Mouse (Mus musculus): Measurements from ENCODE around the gene Morc1. TPM values are rescaled to one million over a fixed set of nuclear protein-coding genes. Genes with fewer than 3 reads are reported as not detected.

The Morc1 gene
- polyA plus RNA-seq, 1 experiment: 0.03 TPM

DNA sequence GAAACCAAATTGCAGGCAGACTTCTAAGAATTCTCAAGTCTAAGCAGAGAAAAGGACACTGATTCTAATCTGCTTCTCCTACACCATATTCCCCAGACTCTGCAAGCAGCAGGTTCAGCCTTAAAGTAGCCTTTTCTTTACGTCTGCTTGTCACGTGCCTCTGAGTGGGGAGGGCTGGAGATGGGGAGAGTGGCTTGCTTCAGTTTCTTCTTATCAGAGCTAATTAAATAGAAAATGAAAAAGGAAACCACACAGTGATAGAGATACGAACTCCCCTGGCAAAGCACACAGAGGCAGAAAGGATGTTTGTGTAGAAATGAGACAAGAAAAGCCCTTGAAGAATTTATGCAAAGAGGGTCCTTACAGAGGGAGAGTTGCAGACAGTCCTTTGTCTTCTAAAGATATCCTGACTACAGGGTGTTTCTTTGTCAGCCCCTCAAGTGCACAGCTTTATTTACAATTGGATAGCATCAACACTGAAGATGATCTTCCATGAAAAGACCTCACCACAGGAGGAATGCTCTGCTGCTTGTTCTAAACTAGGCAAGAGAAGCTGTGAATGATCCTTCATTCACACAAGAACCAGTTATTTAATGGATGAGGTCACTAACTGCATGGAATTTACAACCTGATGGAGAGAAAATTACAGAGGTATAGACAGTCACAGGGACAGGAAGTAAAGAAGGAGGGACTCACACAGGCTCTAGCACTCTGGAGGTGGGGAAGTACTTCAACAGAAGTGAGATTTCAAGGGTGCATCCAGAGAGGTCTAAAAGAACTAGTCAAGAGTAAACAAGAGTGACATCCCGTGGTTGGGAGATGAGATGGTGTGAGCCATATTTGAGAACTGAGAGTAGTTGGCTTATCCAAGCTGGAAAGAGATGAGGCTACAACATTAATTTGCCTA is 44.1 kb downstream of the Morc1 start:
- peak; percentile 23 for DNase-seq (ENCODE audit: low read depth)
- no peak for TF ChIP-seq POLR2A (IDR thresholded peaks at IDR 0.05; ENCODE audit: borderline replicate concordance, extremely low read depth, insufficient read depth, insufficient read length, poor library complexity, severe bottlenecking)
- no peak for TF ChIP-seq CTCF (IDR thresholded peaks at IDR 0.05; ENCODE audit: borderline replicate concordance, extremely low read depth, insufficient read depth, insufficient read length)

DNA sequence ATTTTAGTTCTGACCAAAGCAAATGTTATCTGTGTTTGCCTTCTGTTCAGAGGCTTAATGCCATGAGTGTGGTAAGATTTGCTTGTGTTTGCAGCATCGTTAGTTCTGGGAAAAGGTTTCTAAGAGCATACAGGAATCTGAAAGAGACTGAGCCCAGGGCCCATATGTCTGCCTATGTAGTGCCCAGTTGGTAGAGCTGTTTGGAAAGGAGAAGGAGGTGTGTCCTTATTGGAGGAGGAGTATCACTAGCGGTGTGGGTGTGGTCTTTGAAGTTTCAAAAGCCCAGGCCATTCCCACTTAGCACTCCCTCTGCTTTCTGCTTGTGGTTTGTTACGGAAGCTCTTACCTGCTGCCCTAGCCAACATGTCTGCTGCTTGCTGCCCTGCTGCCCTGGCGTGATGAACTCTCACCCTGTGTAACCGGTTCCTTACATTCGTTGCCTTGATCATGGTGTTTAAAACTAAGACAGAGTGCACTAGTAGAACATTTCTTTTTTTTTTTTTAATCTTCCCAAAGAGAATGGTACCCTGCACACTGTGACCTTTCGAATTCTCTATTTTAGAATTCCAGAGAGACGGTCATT is 48.3 kb downstream of the Morc1 start:
- no peak for TF ChIP-seq CTCF (IDR thresholded peaks at IDR 0.05; ENCODE audit: borderline replicate concordance, extremely low read depth, insufficient read depth, insufficient read length)
- no peak for TF ChIP-seq POLR2A (IDR thresholded peaks at IDR 0.05; ENCODE audit: borderline replicate concordance, extremely low read depth, insufficient read depth, insufficient read length, poor library complexity, severe bottlenecking)
- peak; percentile 12 for DNase-seq (ENCODE audit: low read depth)

DNA sequence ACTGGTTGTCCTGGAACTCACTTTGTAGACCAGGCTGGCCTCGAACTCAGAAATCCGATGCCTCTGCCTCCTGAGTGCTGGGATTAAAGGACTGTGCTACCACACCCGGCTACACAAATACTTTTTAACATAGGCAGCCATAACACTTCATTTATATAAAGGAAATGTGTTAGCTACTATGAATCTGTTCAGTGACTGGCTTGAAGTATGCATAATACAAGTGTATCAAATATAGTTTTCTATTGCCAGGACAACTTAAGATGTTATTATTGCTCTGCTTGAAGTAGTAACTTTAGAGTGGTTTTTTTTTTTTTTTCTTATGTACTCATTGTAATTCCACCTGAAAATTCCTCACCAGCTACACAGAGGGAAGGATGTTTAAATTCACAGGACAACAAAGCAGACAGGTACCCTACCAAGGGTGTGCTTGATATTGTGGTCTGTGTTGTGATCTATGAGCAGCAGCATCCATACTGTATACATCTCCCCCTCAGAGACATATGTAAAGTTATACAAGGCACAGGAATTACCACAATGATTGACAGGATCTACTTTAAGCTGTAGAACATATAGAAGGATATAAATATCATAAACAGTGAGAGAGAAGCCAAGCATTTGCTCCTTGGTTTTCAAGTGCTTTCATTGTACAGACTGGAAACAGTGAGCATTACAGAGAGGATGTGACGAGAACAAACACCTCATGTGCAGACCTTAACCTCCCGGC is 85.9 kb downstream of the Morc1 start:
- no peak for DNase-seq (ENCODE audit: low read depth)
- no peak for TF ChIP-seq CTCF (IDR thresholded peaks at IDR 0.05; ENCODE audit: borderline replicate concordance, extremely low read depth, insufficient read depth, insufficient read length)
- TF ChIP-seq POLR2A (IDR thresholded peaks at IDR 0.05; ENCODE audit: borderline replicate concordance, extremely low read depth, insufficient read depth, insufficient read length, poor library complexity, severe bottlenecking): no peak

DNA sequence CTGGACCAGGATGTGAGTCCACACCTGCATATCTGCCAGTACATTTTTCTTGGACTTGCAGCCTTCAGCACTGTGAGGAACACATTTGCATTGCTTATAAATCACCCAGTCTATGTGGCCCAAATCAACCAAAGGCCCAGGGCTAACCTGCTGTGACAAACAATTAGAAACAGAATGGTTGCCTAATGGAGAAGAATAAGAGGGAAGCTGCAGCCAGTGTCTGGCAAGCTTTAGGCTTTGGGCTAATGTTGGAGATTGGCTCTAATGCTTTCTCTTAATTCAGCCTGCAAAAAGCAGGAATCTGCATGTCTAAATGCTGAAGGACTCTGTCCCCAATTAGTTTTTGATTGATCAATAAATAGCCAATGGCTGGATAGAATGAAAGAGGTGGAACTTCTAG is 88.5 kb downstream of the Morc1 start:
- TF ChIP-seq POLR2A (IDR thresholded peaks at IDR 0.05; ENCODE audit: borderline replicate concordance, extremely low read depth, insufficient read depth, insufficient read length, poor library complexity, severe bottlenecking) (no peak), CTCF (IDR thresholded peaks at IDR 0.05; ENCODE audit: borderline replicate concordance, extremely low read depth, insufficient read depth, insufficient read length) (no peak)
- DNase-seq (ENCODE audit: low read depth): no peak

DNA sequence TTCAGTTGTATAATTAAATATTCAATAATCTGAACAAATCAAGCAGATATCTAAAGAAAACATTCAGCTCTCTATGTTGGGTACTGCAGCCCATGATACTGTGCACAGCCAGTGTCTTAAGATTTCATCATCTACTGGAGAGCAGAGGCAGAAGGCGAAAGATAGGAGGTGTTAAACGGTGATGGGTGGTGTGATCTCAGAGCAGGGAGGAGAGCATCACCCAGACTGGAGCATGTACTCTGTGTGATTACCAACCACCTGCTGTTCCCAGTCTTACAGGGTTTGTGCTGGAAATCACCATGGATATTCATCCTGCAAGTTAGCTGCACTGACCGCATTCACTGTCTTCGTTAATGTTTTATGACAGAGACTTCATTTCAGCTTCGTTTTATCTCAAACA is 106.1 kb downstream of the Morc1 start:
- TF ChIP-seq POLR2A (IDR thresholded peaks at IDR 0.05; ENCODE audit: borderline replicate concordance, extremely low read depth, insufficient read depth, insufficient read length, poor library complexity, severe bottlenecking) (no peak), CTCF (IDR thresholded peaks at IDR 0.05; ENCODE audit: borderline replicate concordance, extremely low read depth, insufficient read depth, insufficient read length) (no peak)
- DNase-seq (ENCODE audit: low read depth): no peak

DNA sequence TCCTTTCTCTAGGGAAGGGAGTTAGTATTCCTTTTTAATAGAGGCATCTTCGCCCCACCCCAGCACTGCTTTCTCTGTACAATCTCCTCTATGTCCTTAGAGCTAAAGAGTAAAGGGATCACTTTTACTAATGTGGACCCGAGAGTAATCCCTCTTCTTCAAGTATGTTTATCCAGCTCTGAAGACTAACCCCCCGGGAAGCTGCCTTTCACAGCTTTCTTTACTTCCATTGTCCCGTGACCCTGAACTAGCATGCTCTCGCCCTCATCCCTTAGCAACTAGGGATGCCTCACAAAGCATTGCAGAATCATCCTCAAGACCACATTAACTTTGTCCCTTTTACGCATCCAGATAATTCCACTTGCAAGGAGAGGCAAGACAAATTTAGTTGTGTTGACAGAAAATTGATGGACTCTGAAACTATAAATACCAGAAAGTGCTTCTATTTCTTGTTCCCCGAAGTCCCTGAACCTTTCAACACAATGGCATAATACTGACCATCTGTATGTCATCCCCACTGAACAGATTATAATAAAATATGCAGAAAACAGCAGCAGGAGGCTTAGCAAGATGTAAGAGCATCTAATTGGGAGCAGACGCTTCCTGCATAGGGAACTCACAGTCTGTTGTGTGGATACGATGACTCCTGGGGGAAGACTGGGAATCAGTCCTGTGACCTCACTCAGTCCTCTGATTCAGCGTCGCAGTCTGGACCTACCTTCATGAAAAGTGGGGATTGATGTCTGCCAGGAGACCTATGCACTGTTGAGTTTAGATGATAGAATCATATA is 131.4 kb downstream of the Morc1 start:
- no peak for TF ChIP-seq POLR2A (IDR thresholded peaks at IDR 0.05; ENCODE audit: borderline replicate concordance, extremely low read depth, insufficient read depth, insufficient read length, poor library complexity, severe bottlenecking)
- peak; percentile 55 for DNase-seq (ENCODE audit: low read depth)

DNA sequence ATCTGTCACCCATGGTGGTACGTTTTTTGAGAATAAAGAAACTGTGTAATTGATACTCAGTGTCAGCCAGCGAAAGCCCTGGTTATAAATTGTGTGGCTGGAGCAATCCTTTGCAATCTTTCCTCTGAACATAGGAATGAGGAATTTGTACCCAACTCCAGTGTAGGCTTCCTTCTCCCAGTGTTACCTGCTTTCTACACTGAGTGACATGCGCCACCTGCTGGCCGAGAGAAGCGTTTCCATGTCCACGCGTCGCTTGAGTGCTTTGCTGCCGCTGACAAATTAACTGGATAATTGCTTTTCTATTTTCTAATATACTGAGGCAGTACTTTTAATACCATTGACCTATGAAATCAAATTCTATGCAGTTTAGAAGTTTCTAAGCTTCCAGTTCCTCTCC is 139.3 kb downstream of the Morc1 start:
- DNase-seq (ENCODE audit: low read depth): peak; percentile 91
- no peak for TF ChIP-seq POLR2A (IDR thresholded peaks at IDR 0.05; ENCODE audit: borderline replicate concordance, extremely low read depth, insufficient read depth, insufficient read length, poor library complexity, severe bottlenecking)
- TF ChIP-seq CTCF (IDR thresholded peaks at IDR 0.05; ENCODE audit: borderline replicate concordance, extremely low read depth, insufficient read depth, insufficient read length): peak; percentile 95

DNA sequence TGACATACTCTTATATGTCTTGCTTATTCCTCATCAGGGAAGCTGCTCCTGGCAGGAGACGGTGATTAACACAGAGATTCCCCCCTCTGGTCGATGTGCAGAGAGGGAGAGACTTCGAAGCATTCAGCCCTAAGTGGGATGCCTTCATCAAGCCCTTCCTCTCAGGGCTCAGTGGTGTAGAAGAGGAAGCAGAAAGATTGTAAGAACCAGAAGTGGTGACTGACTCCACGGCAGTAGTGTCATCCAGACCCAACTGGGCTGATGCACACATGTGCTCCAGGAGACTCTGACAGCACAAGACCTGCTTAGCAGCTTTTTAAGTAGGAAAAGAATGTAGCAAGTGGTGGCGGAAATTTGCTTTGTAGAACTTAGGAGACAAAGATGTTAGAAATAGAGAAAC is 143.0 kb downstream of the Morc1 start:
- TF ChIP-seq POLR2A (IDR thresholded peaks at IDR 0.05; ENCODE audit: borderline replicate concordance, extremely low read depth, insufficient read depth, insufficient read length, poor library complexity, severe bottlenecking): no peak
- no peak for TF ChIP-seq CTCF (IDR thresholded peaks at IDR 0.05; ENCODE audit: borderline replicate concordance, extremely low read depth, insufficient read depth, insufficient read length)
- DNase-seq (ENCODE audit: low read depth): no peak

DNA sequence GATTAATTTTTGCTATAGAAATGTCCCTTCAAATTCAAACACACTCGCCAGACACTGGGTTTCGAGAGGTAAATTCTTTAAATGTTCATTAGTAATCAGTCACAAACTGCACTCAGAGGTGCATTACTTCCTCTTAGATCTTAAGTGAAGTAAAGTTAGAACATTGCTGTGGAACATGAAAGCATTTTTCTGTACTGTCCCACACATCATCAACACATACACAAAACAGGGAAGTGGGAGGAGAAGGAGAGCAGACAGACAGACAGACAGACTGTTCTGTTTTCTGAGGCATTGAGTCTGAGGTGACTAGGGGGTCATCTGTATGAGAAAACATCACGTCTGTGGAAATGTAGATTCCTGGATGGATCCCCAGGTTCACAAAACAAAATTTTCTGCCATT is 143.5 kb downstream of the Morc1 start:
- TF ChIP-seq CTCF (IDR thresholded peaks at IDR 0.05; ENCODE audit: borderline replicate concordance, extremely low read depth, insufficient read depth, insufficient read length) (no peak), POLR2A (IDR thresholded peaks at IDR 0.05; ENCODE audit: borderline replicate concordance, extremely low read depth, insufficient read depth, insufficient read length, poor library complexity, severe bottlenecking) (no peak)
- DNase-seq (ENCODE audit: low read depth): no peak

DNA sequence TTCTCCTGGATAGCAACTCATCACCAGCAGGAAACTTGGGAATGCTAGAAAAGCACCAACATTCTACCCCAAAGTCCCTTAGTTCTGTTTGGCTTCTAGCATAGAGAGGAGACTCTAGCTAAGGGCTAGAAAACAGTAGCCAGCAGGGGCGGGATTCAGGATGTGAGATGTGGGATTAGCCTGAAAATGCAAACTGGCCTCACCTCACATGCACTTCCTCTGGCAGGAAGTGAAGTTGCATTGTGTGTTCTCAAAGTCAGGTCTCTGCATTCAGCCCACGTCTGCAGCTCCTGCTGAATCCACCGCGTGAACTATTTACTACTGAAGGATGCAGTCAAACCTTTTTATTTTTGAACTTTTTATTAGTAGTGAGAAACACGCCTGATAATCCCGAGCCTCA is 154.3 kb downstream of the Morc1 start:
- TF ChIP-seq POLR2A (IDR thresholded peaks at IDR 0.05; ENCODE audit: borderline replicate concordance, extremely low read depth, insufficient read depth, insufficient read length, poor library complexity, severe bottlenecking) (no peak), CTCF (IDR thresholded peaks at IDR 0.05; ENCODE audit: borderline replicate concordance, extremely low read depth, insufficient read depth, insufficient read length) (no peak)
- DNase-seq (ENCODE audit: low read depth): no peak

DNA sequence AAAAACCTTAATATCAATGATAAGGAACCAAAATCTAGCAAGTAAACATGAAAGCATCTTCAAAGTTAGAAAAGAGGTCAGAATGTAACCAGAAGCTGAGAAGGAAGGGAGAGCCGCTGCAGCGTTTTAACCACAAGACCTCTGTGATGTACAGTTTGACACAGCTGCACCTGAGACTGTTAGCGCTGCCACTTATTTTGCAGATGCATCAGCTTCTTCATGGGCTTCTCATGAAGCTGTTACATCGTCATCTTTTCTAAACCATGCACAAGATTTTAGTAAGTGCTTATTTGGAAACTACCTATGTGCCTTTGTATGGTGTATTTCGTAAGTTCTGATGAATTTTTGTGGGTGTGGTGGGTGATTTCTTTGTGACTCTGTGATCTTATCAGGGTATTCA is 163.4 kb downstream of the Morc1 start:
- TF ChIP-seq POLR2A (IDR thresholded peaks at IDR 0.05; ENCODE audit: borderline replicate concordance, extremely low read depth, insufficient read depth, insufficient read length, poor library complexity, severe bottlenecking) (no peak), CTCF (IDR thresholded peaks at IDR 0.05; ENCODE audit: borderline replicate concordance, extremely low read depth, insufficient read depth, insufficient read length) (no peak)
- peak; percentile 13 for DNase-seq (ENCODE audit: low read depth)
